Mouse (Mus musculus): ENCODE data around the gene Vmn1r82. TPM values are rescaled to one million over a fixed set of nuclear protein-coding genes. Genes with fewer than 3 reads are reported as not detected.

Vmn1r82 gene
- polyA plus RNA-seq (2014; fragmentation: Nextera tagmentation; extraction: Ambion mirVana): not detected in 2 replicates

GRCm38 (mm10) chr7:12300130-12300529 is at the start of gene Vmn1r82:
Gene Vmn1r82, plus strand, starts transcription at chr7:12300430.
- no peak within 1 kb of the TSS for H3K4me3 ChIP-seq (ENCODE audit: low read depth, low read length)
- H3K9me3 ChIP-seq (replicated peaks; ENCODE audit: control insufficient read depth, low read length): no peaks in the 10 kb centered on the region; the same call in 1 of the 2 replicates
- H3K4me2 ChIP-seq (ENCODE audit: low read depth, low read length): no peak within 1 kb of the TSS
- no peak within 1 kb of the TSS for H3K9ac ChIP-seq (replicated peaks; ENCODE audit: low read length)
- 55% methylated on average over 2 of the region's 2 CpGs for WGBS
- ATAC-seq (replicated peaks; ENCODE audit: insufficient number of reproducible peaks, low FRiP score, low TSS enrichment, low read depth): no peak
- no peak for DNase-seq (ENCODE audit: low spot score)
- H3K36me3 ChIP-seq (replicated peaks; ENCODE audit: control insufficient read depth, insufficient read depth, low read depth, low read length): no peaks in the 10 kb centered on the region
- no peaks in the 10 kb centered on the region for H3K4me1 ChIP-seq (ENCODE audit: control insufficient read depth, insufficient read depth, low read length)
- no peaks in the 10 kb centered on the region for H3K27me3 ChIP-seq (ENCODE audit: control insufficient read depth, insufficient read depth, low read length)
- H3K27ac ChIP-seq (replicated peaks; ENCODE audit: low read depth, low read length): no peak within 1 kb of the TSS

GRCm38 (mm10) chr7:12268169-12268568 is 32.1 kb upstream of the Vmn1r82 start, which contains the start of gene Vmn1r81:
Gene Vmn1r81, minus strand, starts transcription at chr7:12268269.
- no peak for ATAC-seq (replicated peaks; ENCODE audit: insufficient number of reproducible peaks, low FRiP score, low TSS enrichment, low read depth)
- Histone ChIP-seq H3K4me3 (ENCODE audit: low read depth, low read length) (no peak within 1 kb of the TSS), H3K36me3 (replicated peaks; ENCODE audit: control insufficient read depth, insufficient read depth, low read depth, low read length) (no peaks in the 10 kb centered on the region), H3K4me2 (ENCODE audit: low read depth, low read length) (no peak within 1 kb of the TSS), H3K4me1 (ENCODE audit: control insufficient read depth, insufficient read depth, low read length) (no peaks in the 10 kb centered on the region), H3K27me3 (ENCODE audit: control insufficient read depth, insufficient read depth, low read length) (no peaks in the 10 kb centered on the region), H3K9ac (replicated peaks; ENCODE audit: low read length) (no peak within 1 kb of the TSS), H3K27ac (replicated peaks; ENCODE audit: low read depth, low read length) (no peak within 1 kb of the TSS), H3K9me3 (replicated peaks; ENCODE audit: control insufficient read depth, low read length) (no peaks in the 10 kb centered on the region)
- 74% methylated on average over 1 of the region's 1 CpGs for WGBS
- DNase-seq (ENCODE audit: low spot score): no peak

- ATAC-seq (replicated peaks; ENCODE audit: insufficient number of reproducible peaks, low FRiP score, low TSS enrichment, low read depth) (no peak), DNase-seq (ENCODE audit: low spot score) (no peak)
- H3K4me1 ChIP-seq (ENCODE audit: control insufficient read depth, insufficient read depth, low read length): no peaks in the 10 kb centered on the region
- no peaks in the 10 kb centered on the region for H3K27me3 ChIP-seq (ENCODE audit: control insufficient read depth, insufficient read depth, low read length)
- H3K36me3 ChIP-seq (replicated peaks; ENCODE audit: control insufficient read depth, insufficient read depth, low read depth, low read length): no peaks in the 10 kb centered on the region
- H3K4me3 ChIP-seq (ENCODE audit: low read depth, low read length): no peak within 1 kb of the TSS
- no peak within 1 kb of the TSS for H3K9ac ChIP-seq (replicated peaks; ENCODE audit: low read length)
- H3K9me3 ChIP-seq (replicated peaks; ENCODE audit: control insufficient read depth, low read length): no peaks in the 10 kb centered on the region
- H3K4me2 ChIP-seq (ENCODE audit: low read depth, low read length): no peak within 1 kb of the TSS
- WGBS: 84% methylated on average over 2 of the region's 2 CpGs
- no peak within 1 kb of the TSS for H3K27ac ChIP-seq (replicated peaks; ENCODE audit: low read depth, low read length)
These were observed 29.2 kb downstream of the Vmn1r82 start, which contains the start of gene Vmn1r83 for GRCm38 (mm10) chr7:12329381-12329780. Gene Vmn1r83, minus strand, starts transcription at chr7:12329481.

Other genes starting within 250 kb of the Vmn1r82 start
- gene Vmn1r78, start 150.2 kb upstream of the Vmn1r82 start, polyA plus RNA-seq (2014; fragmentation: Nextera tagmentation; extraction: Ambion mirVana): not detected in 2 replicates
- gene Vmn1r79, start 129.2 kb upstream of the Vmn1r82 start, polyA plus RNA-seq (2014; fragmentation: Nextera tagmentation; extraction: Ambion mirVana): not detected in 2 replicates
- gene Vmn1r80, start 111.1 kb upstream of the Vmn1r82 start, polyA plus RNA-seq (2014; fragmentation: Nextera tagmentation; extraction: Ambion mirVana): not detected in 2 replicates
- gene Vmn1r81, start 32.2 kb upstream of the Vmn1r82 start, polyA plus RNA-seq (2014; fragmentation: Nextera tagmentation; extraction: Ambion mirVana): not detected in 2 replicates
- gene Vmn1r83, start 29.1 kb downstream of the Vmn1r82 start, polyA plus RNA-seq (2014; fragmentation: Nextera tagmentation; extraction: Ambion mirVana): not detected in 2 replicates
- gene Vmn1r84, start 68.8 kb downstream of the Vmn1r82 start, polyA plus RNA-seq (2014; fragmentation: Nextera tagmentation; extraction: Ambion mirVana): not detected in 2 replicates
- gene Zfp551, start 122.3 kb downstream of the Vmn1r82 start, polyA plus RNA-seq (2014; fragmentation: Nextera tagmentation; extraction: Ambion mirVana): 4.1 and 4.2 TPM in 2 replicates
- gene Zfp606, start 177.9 kb downstream of the Vmn1r82 start, polyA plus RNA-seq (2014; fragmentation: Nextera tagmentation; extraction: Ambion mirVana): 44.5 and 45.8 TPM in 2 replicates
- not detected in 2 replicates for gene 2900092C05Rik, start 212.1 kb downstream of the Vmn1r82 start, polyA plus RNA-seq (2014; fragmentation: Nextera tagmentation; extraction: Ambion mirVana)

Measured in embryonic facial prominence, embryonic 11.5 days (tissue).